Mouse (Mus musculus): ENCODE results near the gene Mid1ip1.

DNA sequence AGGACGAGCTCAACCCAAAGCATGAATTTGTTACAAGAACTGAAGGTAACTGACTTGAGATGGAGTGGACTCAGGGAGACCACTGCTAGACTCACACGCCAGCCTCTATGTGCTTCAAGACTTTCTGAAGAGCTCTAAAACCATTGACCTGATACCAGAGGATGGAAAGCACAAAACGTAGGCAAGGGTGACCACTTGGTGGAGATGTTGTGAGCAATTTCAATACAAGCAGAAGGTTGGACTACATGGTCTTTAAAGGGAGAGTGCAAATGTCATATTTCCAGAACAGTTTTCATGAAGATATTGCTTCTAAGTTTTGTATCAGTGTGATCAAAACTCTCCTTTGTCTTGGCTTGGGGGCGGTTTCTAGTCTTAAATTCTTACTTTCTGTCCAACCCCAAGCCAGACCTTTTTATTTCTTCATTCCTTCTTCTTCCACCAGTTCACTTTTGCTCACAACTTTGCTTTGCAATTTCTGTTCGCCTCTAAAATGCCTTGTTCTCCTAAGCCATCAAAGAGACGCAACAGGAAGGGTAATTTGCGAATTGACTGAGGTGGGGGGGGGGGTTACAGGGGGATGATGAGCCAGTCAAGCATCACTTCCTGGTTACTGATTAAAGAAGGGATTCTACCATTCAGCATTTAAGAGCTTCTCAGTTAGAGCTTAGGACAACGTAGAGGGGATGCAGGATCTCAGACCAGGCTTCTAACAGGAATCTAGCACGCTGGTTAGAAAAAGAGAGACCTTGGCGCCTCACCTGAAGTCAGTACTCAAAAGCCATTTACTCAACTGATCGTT, 775 bp upstream of the Mid1ip1 start:
- TF ChIP-seq CTCF (IDR thresholded peaks at IDR 0.05; ENCODE audit: extremely low read depth, insufficient read depth, insufficient read length, insufficient replicate concordance) (no peak), POLR2A (IDR thresholded peaks at IDR 0.05; ENCODE audit: low read depth, low read length) (no peak)

All from spleen, adult 2 months (tissue).